Mouse (Mus musculus) kidney, postnatal 4 days (tissue): Measurements from ENCODE around the gene Aebp2.
"Not testable (repeated sequence)": the region's sequence is repeated elsewhere in the genome, so short reads cannot be mapped to it uniquely, and the experiment has no call there.

Source experiments
- DNase-seq, 2 experiments: peaks; one replicate each; pipeline ENCODE4 v3.0.0; 2021; ENCODE audit warnings: mixed read lengths in 2 of 2

Aebp2 gene

DNA sequence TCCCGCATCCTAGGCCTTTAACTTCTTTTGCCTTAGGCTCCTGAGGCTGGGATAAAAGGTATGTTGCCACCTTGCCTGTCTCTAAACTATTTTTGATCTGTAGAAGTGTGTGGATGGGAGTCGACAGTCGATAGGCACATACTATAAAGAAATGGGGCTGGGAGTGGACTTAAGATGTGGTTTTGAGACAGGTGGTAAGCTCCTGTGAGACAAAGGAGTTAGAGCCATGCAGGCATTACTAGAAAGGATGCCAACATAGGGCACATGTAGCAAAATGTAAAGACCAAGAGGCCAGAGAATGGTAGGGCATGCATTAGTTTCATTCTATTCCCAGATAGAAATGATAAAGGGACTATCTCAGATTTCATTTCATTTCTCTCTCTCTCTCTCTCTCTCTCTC lies 34.5 kb downstream of the Aebp2 start:
- no peak for DNase-seq

GRCm38 (mm10) chr6:140657920-140658522 lies 35.6 kb downstream of the Aebp2 start:
- no peak for DNase-seq

GRCm38 (mm10) chr6:140661111-140661510 lies 38.6 kb downstream of the Aebp2 start:
- DNase-seq: no peak

DNA sequence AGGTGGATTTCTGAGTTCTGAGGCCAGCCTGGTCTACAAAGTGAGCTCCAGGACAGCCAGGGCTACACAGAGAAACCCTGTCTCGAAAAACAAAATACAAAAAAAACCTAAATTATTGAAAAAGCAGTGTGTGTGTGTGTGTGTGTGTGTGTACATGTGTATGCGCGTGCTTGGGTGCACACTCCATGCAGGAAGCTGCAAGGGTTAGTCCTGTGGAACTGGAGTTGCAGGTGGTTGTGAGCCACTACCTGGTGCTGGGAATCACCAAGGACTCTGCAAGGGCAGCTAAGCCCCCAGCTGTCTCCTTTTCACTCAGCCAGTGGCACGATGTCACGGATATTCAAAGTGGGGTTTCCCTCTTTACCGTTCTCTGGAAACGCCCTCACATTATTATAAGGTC lies 39.3 kb downstream of the Aebp2 start:
- DNase-seq: no peak

GRCm38 (mm10) chr6:140662290-140662689 lies 39.8 kb downstream of the Aebp2 start:
- no peak for DNase-seq

GRCm38 (mm10) chr6:140662697-140663096 lies 40.2 kb downstream of the Aebp2 start:
- not testable (repeated sequence) for DNase-seq

DNA sequence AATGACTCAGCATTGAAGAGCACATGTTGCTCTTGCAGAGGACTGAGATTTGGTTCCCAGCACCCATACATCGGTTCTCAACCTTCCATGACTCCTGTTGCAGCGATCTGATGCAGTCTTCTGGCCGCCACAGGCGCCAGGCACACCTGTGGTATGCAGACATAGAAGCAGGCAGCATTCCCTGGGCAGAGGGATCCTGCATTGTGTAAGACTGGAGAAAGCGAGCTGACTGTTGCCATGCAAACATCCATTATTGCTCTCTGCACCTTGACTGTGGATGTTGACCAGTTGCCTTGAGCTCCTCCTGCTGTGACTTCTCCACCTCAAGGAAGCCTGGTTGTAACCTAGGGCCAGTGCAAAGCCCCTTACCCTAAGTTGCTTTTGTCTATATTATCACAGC lies 42.1 kb downstream of the Aebp2 start:
- no peak for DNase-seq

DNA sequence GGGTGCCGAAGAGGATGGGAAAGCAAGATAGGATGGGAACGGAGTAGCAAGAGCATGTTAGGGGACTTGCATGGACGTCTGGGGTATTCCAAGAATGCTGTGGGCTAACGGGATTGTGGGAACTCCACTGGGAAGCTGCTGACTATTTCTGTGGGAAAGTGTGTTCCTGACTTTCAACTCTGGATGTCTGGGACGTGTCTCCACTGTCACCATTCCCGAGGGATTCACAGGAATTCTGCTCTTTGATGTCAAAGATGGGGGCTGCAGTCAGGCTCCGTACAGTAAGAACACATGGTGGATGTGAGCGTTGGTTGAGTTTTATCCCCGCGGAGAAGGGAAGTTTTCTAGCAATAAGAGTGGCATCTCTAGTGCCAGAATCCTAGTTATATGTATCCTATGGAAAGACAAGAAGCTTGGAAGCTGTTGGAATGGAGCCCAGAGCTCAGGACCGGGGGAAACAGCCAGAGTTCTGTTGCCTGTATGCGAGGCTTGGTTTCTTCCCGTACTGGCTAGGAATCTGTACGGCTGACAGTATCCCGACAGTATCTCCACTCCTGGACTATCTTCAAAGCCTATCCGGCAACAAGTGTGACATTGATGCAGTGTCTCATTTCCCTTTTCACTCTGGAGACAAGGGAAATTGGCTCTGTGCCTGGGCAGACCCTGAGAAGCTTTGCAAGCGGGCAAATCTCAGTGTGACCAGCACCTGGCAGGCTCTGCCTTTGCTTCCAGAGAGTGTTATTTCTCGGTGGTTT lies 44.2 kb downstream of the Aebp2 start:
- peak; percentile 69 to 77 for DNase-seq

DNA sequence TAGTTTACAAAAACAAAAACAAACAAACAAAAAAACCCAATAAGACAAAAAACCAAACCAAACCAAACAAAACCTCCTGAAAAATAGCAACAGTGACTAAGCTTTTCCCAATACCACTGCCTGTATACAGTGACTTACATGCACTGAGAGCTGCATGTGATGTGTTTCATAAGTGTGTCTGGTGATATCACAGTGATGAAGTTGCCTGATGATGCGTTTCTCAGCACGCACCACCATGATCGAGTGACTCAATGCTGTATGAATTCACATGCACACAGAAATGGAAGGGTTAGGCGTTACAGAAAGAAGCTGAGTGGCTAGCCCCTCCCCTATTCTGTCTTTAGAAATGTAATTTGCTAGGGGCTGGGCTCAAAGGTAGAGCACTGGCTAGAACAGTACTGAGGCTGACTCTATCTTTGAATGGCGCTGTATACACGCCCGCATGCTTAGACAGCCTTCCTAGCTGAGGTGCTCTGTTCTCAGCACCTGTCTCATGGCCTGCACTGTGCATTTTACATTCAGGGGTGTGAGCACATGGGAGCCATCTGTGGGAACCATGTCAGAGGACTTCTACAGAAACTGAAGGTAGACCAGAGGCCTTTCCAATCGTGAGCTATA lies 44.9 kb downstream of the Aebp2 start:
- DNase-seq: no peak

GRCm38 (mm10) chr6:140674414-140674813 lies 52.0 kb downstream of the Aebp2 start:
- DNase-seq: no peak

GRCm38 (mm10) chr6:140676094-140676493 lies 53.6 kb downstream of the Aebp2 start:
- no peak for DNase-seq

- DNase-seq: no peak
These were observed 54.6 kb downstream of the Aebp2 start for GRCm38 (mm10) chr6:140677041-140677440.

DNA sequence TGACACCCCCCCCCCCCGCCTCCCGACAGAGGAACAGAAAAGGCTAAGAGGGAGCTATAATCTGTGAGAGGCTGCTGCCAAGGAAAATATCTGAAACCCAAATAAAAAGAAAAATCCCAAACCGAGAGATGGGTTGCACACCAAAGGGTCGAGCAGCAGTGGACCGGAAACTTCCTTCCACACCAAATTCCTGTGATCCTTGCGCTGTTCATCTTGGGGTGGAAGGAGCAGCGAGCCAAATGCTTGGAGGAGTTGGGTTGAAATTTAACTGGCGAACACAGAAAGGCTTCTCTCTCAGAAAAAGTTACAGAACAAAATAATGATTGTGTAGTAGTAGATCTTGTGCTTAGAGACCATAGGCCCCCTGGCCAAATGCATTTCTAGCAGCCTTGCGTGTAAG lies 55.5 kb downstream of the Aebp2 start:
- peak; percentile 24 to 48 for DNase-seq

DNA sequence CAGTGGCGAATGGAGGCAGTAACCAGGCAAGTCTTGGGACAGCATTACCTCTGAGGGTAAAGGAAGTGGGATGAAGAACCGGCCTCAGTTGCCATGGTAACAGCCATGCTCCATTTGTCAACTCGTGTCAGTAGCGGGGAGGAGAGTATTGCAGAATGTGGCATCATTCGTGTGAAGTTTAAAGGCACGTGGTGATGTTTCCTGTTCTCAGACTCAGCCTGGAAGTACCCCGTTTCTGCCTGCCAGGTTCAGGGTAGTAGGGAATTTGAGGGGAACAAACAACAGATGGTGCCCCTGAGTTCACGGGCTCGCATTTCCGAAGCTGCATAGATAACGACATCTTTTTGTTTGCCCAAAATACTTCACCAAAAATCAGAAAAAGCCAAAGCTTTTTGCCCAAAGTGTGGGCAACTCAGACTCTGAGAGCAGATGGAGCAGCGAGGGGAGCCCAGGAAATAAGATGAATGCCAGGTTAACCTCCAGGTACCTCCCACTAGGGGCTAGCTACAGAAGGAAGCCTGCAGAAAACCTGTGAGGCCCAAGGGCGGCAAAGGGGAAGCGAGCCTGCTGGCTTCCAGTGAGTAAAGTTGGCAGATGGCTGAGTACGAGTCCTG lies 56.3 kb downstream of the Aebp2 start:
- DNase-seq: peak; percentile 65 to 77

DNA sequence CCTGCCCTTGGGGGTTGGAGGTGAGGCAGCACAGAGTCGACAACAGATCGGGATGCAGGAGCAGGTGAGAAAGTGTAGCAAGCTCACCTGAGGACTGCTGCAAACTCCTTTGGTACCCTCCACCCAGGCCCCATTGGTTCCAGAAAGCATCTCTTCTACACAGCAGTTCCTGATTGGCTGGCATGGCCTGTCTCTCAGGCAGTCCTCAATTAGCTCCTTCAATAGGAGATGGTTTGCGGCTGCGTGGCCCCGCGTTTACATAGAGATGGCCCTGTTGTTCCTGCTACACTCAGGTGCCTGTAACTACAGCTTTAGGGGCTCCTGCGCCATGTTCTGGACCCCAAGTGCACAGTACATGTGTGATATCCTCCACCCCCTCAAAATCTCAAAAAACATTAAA lies 58.2 kb downstream of the Aebp2 start:
- no peak for DNase-seq

- no peak for DNase-seq
These were observed 60.4 kb downstream of the Aebp2 start for GRCm38 (mm10) chr6:140682829-140683228.

- DNase-seq: no peak
These were observed 61.9 kb downstream of the Aebp2 start for GRCm38 (mm10) chr6:140684403-140684802.

DNA sequence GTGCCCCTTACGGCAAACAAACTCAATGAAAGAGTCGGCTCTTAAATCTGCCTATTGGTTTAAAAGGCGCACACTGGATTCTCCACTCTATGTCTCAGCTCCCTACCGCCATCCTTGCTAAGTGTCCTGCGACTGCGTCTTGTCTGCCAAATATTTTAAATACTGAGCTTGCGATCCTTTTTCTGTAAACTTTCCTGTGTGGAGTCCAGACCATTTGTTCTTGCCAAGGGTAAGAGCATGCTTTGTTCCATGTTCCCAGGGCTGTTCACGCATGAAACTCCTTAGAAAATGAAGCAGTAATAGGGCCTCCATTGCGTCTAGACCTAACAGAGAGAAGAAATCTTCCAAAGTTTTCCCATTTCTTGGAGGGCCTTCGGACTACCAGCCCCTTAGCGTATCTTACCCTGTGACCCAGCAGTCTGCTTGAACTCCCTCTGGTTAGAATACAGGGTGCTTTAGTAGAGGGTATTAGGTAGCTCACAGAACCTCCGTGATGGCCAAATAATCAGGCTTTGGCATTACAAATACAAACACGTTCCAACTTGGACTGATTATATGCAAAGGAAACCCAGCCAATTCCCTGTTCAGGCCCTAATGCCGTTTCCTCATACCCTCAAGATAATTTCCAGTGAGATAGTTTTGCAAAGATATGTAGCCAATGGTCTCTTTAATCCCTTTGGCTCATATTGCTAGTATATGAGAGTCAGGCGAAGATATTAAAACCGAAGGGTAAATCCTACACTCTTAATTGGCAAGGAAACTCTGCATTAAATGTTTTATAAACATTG lies 67.3 kb downstream of the Aebp2 start:
- no peak for DNase-seq

DNA sequence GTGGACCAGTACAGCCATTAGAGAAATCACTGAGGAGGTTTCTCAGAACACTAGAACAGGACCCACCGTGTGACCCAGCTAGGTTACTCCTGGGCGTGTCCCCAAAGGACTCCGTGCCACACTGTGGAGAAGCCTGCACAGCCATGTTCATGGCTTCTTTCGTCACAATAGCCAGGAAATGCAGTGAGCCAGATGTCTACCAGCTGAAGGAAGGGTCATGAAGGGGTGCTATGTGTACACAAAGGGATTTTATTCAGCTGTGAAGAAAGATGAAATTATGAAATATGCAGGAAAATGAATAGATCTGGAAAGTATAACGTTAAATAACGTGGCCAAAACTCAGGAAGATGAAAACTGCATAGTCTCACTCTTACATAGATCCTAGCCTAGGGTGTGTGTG lies 69.7 kb downstream of the Aebp2 start:
- no peak for DNase-seq

- DNase-seq: no peak
These were observed 73.9 kb downstream of the Aebp2 start for GRCm38 (mm10) chr6:140696192-140696879.

DNA sequence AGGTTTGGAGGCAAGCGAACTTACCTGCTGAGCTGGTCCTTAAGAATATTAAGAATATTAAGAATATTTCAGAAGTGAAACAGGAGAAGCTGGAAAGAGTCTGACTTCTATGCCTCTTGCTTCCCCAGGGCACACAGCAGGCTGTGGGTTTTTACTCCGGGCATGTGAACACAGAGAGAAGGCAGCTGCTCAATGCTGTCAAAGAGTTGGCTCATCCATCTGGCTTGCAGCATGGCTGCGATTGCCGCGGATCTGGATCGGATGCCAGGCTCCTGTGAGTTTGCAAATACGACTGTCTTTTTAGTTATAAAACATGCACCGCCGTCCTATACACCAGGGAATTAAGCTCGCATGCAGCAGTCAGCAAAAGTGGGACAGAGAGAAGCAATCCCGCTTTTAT lies 75.5 kb downstream of the Aebp2 start:
- no peak for DNase-seq

- DNase-seq: no peak
These were observed 76.1 kb downstream of the Aebp2 start for GRCm38 (mm10) chr6:140698596-140698995.
